In the genomic region with DNA sequence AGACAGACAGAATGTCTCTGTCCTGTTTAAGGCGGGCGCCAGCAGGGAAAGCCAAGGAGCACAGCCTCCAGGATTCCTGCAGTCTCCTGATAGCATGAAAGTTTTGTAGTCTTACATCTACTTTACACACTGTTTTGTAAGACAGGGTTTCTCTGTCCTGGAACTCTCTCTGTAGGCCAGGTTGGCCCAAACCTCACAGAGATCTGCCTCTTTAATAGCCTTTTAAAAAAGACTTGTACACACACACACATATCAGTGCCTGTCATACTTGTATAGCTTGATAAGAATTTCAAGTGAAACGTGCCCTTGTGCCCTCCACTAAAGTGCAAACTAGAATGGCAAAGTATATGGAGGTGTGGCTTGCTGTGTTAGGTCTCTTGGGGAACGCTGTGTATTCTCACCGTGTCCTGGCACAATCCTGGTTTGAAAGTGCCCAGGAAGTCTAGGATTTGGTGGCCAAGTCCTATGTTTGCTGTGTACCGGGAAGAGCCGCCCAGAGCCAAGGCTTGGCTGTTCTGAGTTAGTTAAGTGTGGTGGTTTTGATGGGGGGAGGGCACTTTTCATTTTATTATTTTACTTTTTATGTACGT, we compare ENCODE assay signal across 8 mouse cellular contexts. TPM values are rescaled to one million over a fixed set of nuclear protein-coding genes. Genes with fewer than 3 reads are reported as not detected.
DNase-seq lines count a peak whose midpoint lies in the region; ATAC-seq and TF ChIP-seq lines count a peak whose summit lies in the region.

No protein-coding gene starts in this region.

- peak in 1 of 2 experiments; percentile 13 for DNase-seq in heart, adult 2 months
- no peak for DNase-seq in heart, postnatal 36 days
- DNase-seq in MEL (ENCODE audit: low read depth, low spot score) = no peak
- DNase-seq in right cerebral cortex, adult 18-20 months = no peak
- no peak for DNase-seq in spleen, postnatal 36 days (ENCODE audit: low spot score in 2 of 2)

- no peak for TF ChIP-seq RAD21 in MEL (IDR thresholded peaks at IDR 0.05; ENCODE audit: low read depth, low read length)

- no peaks in the 10 kb centered on the region for H3K27me3 ChIP-seq in heart, adult 2 months (ENCODE audit: control insufficient read depth, insufficient read depth, low read length)
- no peaks in the 10 kb centered on the region for H3K27me3 ChIP-seq in MEL (ENCODE audit: control insufficient read depth in 1 of 2, insufficient read depth in 2 of 2, low read length in 2 of 2)
- peaks cover 21% of the 10 kb centered on the region for H3K27me3 ChIP-seq in hindbrain, embryonic 15.5 days

- H3K27ac ChIP-seq in heart, adult 2 months = peak overlapping the region; percentile 98
- no peak overlapping the region for H3K27ac ChIP-seq in MEL (ENCODE audit: control insufficient read depth, low read depth, low read length)
- no peak overlapping the region for H3K27ac ChIP-seq in hindbrain, embryonic 15.5 days (replicated peaks)

- peak overlapping the region; percentile 99 for H3K4me2 ChIP-seq in hindbrain, embryonic 15.5 days

- WGBS in heart, adult 2 months = 50% methylated on average over 8 of the region's 8 CpGs
- 82% methylated on average over 8 of the region's 8 CpGs for WGBS in hindbrain, embryonic 15.5 days

- TF ChIP-seq CTCF in heart, adult 2 months (IDR thresholded peaks at IDR 0.05) = no peak
- TF ChIP-seq CTCF in MEL (IDR thresholded peaks at IDR 0.05 in 2 of 3, conservative IDR thresholded peaks at IDR 0.05 in 1 of 3; ENCODE audit: control insufficient read depth in 1 of 3, insufficient read depth in 1 of 3, low read depth in 2 of 3, low read length in 3 of 3, poor library complexity in 1 of 3, severe bottlenecking in 1 of 3) = no peak

- no peak for ATAC-seq in hindbrain, embryonic 15.5 days (ENCODE audit: low FRiP score, low read depth)
- ATAC-seq in megakaryocyte-erythroid progenitor cell, adult 5-6 weeks (replicated peaks; ENCODE audit: low FRiP score, low TSS enrichment, poor library complexity, severe bottlenecking) = peak; percentile 19; the same call in 1 of the 2 replicates
- no peak for ATAC-seq in frontal cortex, adult (ENCODE audit: low TSS enrichment)

- H3K4me1 ChIP-seq in heart, adult 2 months (ENCODE audit: control insufficient read depth, insufficient read depth, low read length) = peaks cover 17% of the 10 kb centered on the region
- peaks cover 0 to 11% of the 10 kb centered on the region in 2 experiments; a peak in 3 of 4 replicates for H3K4me1 ChIP-seq in MEL (ENCODE audit: control insufficient read depth in 1 of 2, insufficient read depth in 2 of 2, low read length in 2 of 2)
- peaks cover 38% of the 10 kb centered on the region for H3K4me1 ChIP-seq in hindbrain, embryonic 15.5 days (replicated peaks)

- intact Hi-C loops in heart, adult 2 months (cut with DNase I) = no loop called here
- intact Hi-C loops in heart, postnatal 36 days (cut with DNase I) = no loop called here

- H3K4me3 ChIP-seq in heart, adult 2 months = peak overlapping the region; percentile 88
- peak overlapping the region; percentile 74 to 83 for H3K4me3 ChIP-seq in MEL (ENCODE audit: control insufficient read depth in 1 of 2, insufficient read depth in 1 of 2, low read depth in 2 of 2, low read length in 2 of 2)
- peak overlapping the region; percentile 69; the same call in 1 of the 2 replicates for H3K4me3 ChIP-seq in hindbrain, embryonic 15.5 days

- peaks cover 4% of the 10 kb centered on the region for H3K36me3 ChIP-seq in heart, adult 2 months (ENCODE audit: control insufficient read depth, insufficient read depth, low read length)
- H3K36me3 ChIP-seq in MEL (ENCODE audit: control insufficient read depth in 1 of 2, insufficient read depth in 2 of 2, low read length in 2 of 2) = peaks cover 1 to 5% of the 10 kb centered on the region in 2 experiments; a peak in 2 of 4 replicates
- 0 out of 2 replicates have a peak, but pooled peaks cover 9% of the 10 kb centered on the region for H3K36me3 ChIP-seq in hindbrain, embryonic 15.5 days

- TF ChIP-seq POLR2A in heart, adult 2 months (IDR thresholded peaks at IDR 0.05; ENCODE audit: insufficient read depth, low read depth, low read length) = no peak
- TF ChIP-seq POLR2A in MEL (IDR thresholded peaks at IDR 0.05; ENCODE audit: control insufficient read depth in 1 of 2, insufficient read depth in 1 of 2, low read depth in 1 of 2, low read length in 2 of 2, poor library complexity in 1 of 2) = no peak

- no peak for TF ChIP-seq EP300 in heart, adult 2 months (IDR thresholded peaks at IDR 0.05; ENCODE audit: insufficient read depth, low read depth, low read length)
- TF ChIP-seq EP300 in MEL (IDR thresholded peaks at IDR 0.05; ENCODE audit: low read depth in 1 of 2, low read length in 2 of 2) = no peak

- H3K9ac ChIP-seq in heart, adult 2 months (ENCODE audit: low read depth, low read length) = peak overlapping the region; percentile 90
- peak overlapping the region; percentile 81 for H3K9ac ChIP-seq in MEL (ENCODE audit: control insufficient read depth, low read depth, low read length, poor library complexity, severe bottlenecking)
- H3K9ac ChIP-seq in hindbrain, embryonic 15.5 days = 0 out of 2 replicates have a peak overlapping the region, but pooled peaks have one; percentile 7

- H3K9me3 ChIP-seq in MEL (replicated peaks; ENCODE audit: insufficient read depth, low read length) = no peaks in the 10 kb centered on the region
- H3K9me3 ChIP-seq in hindbrain, embryonic 15.5 days = no peaks in the 10 kb centered on the region

- peaks cover 3% of the 10 kb centered on the region; the same call in 1 of the 2 replicates for H3K79me2 ChIP-seq in heart, adult 2 months (replicated peaks; ENCODE audit: control insufficient read depth, insufficient read depth, low read length)
- peaks cover 38% of the 10 kb centered on the region for H3K79me2 ChIP-seq in MEL (ENCODE audit: control insufficient read depth, insufficient read depth, low read length, poor library complexity)

TF ChIP-seq in MEL, 35 proteins besides CTCF, POLR2A, EP300 and RAD21 (continues in another document):
- TF ChIP-seq BHLHE40 (IDR thresholded peaks at IDR 0.05; ENCODE audit: borderline replicate concordance, low read depth, low read length) (peak; percentile 67), GATA1 (IDR thresholded peaks at IDR 0.05; ENCODE audit: low read depth, low read length) (0 out of 2 replicates have a peak, but pooled peaks have one; percentile 35)

RNA-seq across cellular contexts. Expression of a gene that starts 2.7 kb away (rescaled TPM):
- total RNA-seq in heart, adult 2 months (2021) = 10 to 100 TPM; 69.9 to 93.5 TPM
- polyA plus RNA-seq in heart, adult 2 months (2012; rRNA removed) = 50.4 and 56.2 TPM in 2 replicates
- total RNA-seq in heart, postnatal 36 days (2021) = 10 to 100 TPM; 86.2 to 91.5 TPM
- total RNA-seq in MEL (2012; rRNA removed) = 17.5 and 18.0 TPM in 2 replicates
- polyA plus RNA-seq in MEL (2012; ENCODE audit: insufficient read depth in 1 of 2, insufficient read length in 2 of 2, low read depth in 1 of 2, low replicate concordance in 2 of 2, missing spikeins in 1 of 2) = 10 to 100 TPM in 1 of 2 experiments, not detected in 1; 22.5 TPM
- polyA plus RNA-seq in hindbrain, embryonic 15.5 days (2015; fragmentation: Nextera tagmentation; extraction: Ambion mirVana) = 4.7 and 5.4 TPM in 2 replicates
- total RNA-seq in megakaryocyte-erythroid progenitor cell, adult 5-6 weeks (2014; fragmentation: Nextera tagmentation) = 7.0 and 7.6 TPM in 2 replicates
- total RNA-seq in megakaryocyte-erythroid progenitor cell, adult 5-6 weeks (2017) = 5.1 and 8.3 TPM in 2 replicates

RNA-seq across cellular contexts. Expression of a gene that starts 15.2 kb away (rescaled TPM):
- total RNA-seq in heart, adult 2 months (2021) = 1 to 10 TPM; 4.5 to 4.8 TPM
- 3.0 and 3.7 TPM in 2 replicates for polyA plus RNA-seq in heart, adult 2 months (2012; rRNA removed)
- total RNA-seq in heart, postnatal 36 days (2021) = 1 to 10 TPM; 6.4 to 7.0 TPM
- 2.0 and 3.2 TPM in 2 replicates for total RNA-seq in MEL (2012; rRNA removed)
- 1 to 10 TPM in 1 of 2 experiments, not detected in 1; 6.6 TPM for polyA plus RNA-seq in MEL (2012; ENCODE audit: insufficient read depth in 1 of 2, insufficient read length in 2 of 2, low read depth in 1 of 2, low replicate concordance in 2 of 2, missing spikeins in 1 of 2)
- 23.1 and 25.5 TPM in 2 replicates for polyA plus RNA-seq in hindbrain, embryonic 15.5 days (2015; fragmentation: Nextera tagmentation; extraction: Ambion mirVana)
- total RNA-seq in megakaryocyte-erythroid progenitor cell, adult 5-6 weeks (2014; fragmentation: Nextera tagmentation) = 0.15 and 0.52 TPM in 2 replicates
- 0.09 and 1.5 TPM in 2 replicates for total RNA-seq in megakaryocyte-erythroid progenitor cell, adult 5-6 weeks (2017)

RNA-seq across cellular contexts. Expression of a gene that starts 16.2 kb away (rescaled TPM):
- 1 to 10 TPM; 4.3 to 5.6 TPM for total RNA-seq in heart, adult 2 months (2021)
- polyA plus RNA-seq in heart, adult 2 months (2012; rRNA removed) = 5.0 and 8.8 TPM in 2 replicates
- total RNA-seq in heart, postnatal 36 days (2021) = 1 to 10 TPM; 3.5 to 4.4 TPM
- 9.4 and 12.1 TPM in 2 replicates for total RNA-seq in MEL (2012; rRNA removed)
- polyA plus RNA-seq in MEL (2012; ENCODE audit: insufficient read depth in 1 of 2, insufficient read length in 2 of 2, low read depth in 1 of 2, low replicate concordance in 2 of 2, missing spikeins in 1 of 2) = 10 to 100 TPM in 1 of 2 experiments, not detected in 1; 21.4 TPM
- polyA plus RNA-seq in hindbrain, embryonic 15.5 days (2015; fragmentation: Nextera tagmentation; extraction: Ambion mirVana) = 18.3 and 18.5 TPM in 2 replicates
- total RNA-seq in megakaryocyte-erythroid progenitor cell, adult 5-6 weeks (2014; fragmentation: Nextera tagmentation) = 6.6 and 27.2 TPM in 2 replicates
- 7.0 and 10.6 TPM in 2 replicates for total RNA-seq in megakaryocyte-erythroid progenitor cell, adult 5-6 weeks (2017)

RNA-seq across cellular contexts. Expression of a gene that starts 22.5 kb away (rescaled TPM):
- 10 to 100 TPM; 12.0 to 13.5 TPM for total RNA-seq in heart, adult 2 months (2021)
- polyA plus RNA-seq in heart, adult 2 months (2012; rRNA removed) = 20.8 and 27.6 TPM in 2 replicates
- 10 to 100 TPM; 12.8 to 12.9 TPM for total RNA-seq in heart, postnatal 36 days (2021)
- 12.0 and 13.7 TPM in 2 replicates for total RNA-seq in MEL (2012; rRNA removed)
- polyA plus RNA-seq in MEL (2012; ENCODE audit: insufficient read depth in 1 of 2, insufficient read length in 2 of 2, low read depth in 1 of 2, low replicate concordance in 2 of 2, missing spikeins in 1 of 2) = 10 to 100 TPM in 1 of 2 experiments, not detected in 1; 17.2 TPM
- polyA plus RNA-seq in hindbrain, embryonic 15.5 days (2015; fragmentation: Nextera tagmentation; extraction: Ambion mirVana) = 35.7 and 36.7 TPM in 2 replicates
- total RNA-seq in megakaryocyte-erythroid progenitor cell, adult 5-6 weeks (2014; fragmentation: Nextera tagmentation) = 2.1 and 7.3 TPM in 2 replicates
- total RNA-seq in megakaryocyte-erythroid progenitor cell, adult 5-6 weeks (2017) = 1.4 and 9.6 TPM in 2 replicates

RNA-seq across cellular contexts. Expression of a gene that starts 27.1 kb away (rescaled TPM):
- total RNA-seq in heart, adult 2 months (2021) = under 1 TPM; 0.08 to 0.11 TPM
- 0.08 TPM in 1 of 2 replicates, not detected in the other for polyA plus RNA-seq in heart, adult 2 months (2012; rRNA removed)
- not detected for total RNA-seq in heart, postnatal 36 days (2021)
- total RNA-seq in MEL (2012; rRNA removed) = 0.12 TPM in 1 of 2 replicates, not detected in the other
- under 1 TPM in 1 of 2 experiments, not detected in 1; 0.21 TPM for polyA plus RNA-seq in MEL (2012; ENCODE audit: insufficient read depth in 1 of 2, insufficient read length in 2 of 2, low read depth in 1 of 2, low replicate concordance in 2 of 2, missing spikeins in 1 of 2)
- 1.6 and 1.8 TPM in 2 replicates for polyA plus RNA-seq in hindbrain, embryonic 15.5 days (2015; fragmentation: Nextera tagmentation; extraction: Ambion mirVana)
- total RNA-seq in megakaryocyte-erythroid progenitor cell, adult 5-6 weeks (2014; fragmentation: Nextera tagmentation) = 0.74 TPM in 1 of 2 replicates, not detected in the other
- 0.88 TPM in 1 of 2 replicates, not detected in the other for total RNA-seq in megakaryocyte-erythroid progenitor cell, adult 5-6 weeks (2017)

Comparison
In these comparisons a context has a peak if more than half of its experiments do, and no peak if none do; other contexts are left out.
1. H3K9ac ChIP-seq: peak in every context shown above with its lines; median percentile 90 in heart, adult 2 months; 81 in MEL; 7 in hindbrain, embryonic 15.5 days.